24 mouse cellular contexts compared by ENCODE assay signal in genomic region chr16:96474185-96474584, GRCm38 (mm10). TPM values are rescaled to one million over a fixed set of nuclear protein-coding genes. Genes with fewer than 3 reads are reported as not detected.
A peak's percentile ranks its signal among the peaks of the same experiment; 100 is the strongest.
DNase-seq lines count a peak whose midpoint lies in the region; ATAC-seq and TF ChIP-seq lines count a peak whose summit lies in the region.
"Had no signal": no experiment of that assay in that cellular context is flagged by ENCODE, and none has a peak within 500 bp of the region (broad histone marks: within the 10 kb centered on the region; RNA-seq: fewer than 3 reads in every experiment).

No protein-coding gene starts in this region.

- ATAC-seq in forebrain, embryonic 15.5 days (replicated peaks): peak; percentile 38; the same call in 1 of the 2 replicates
- no peak for ATAC-seq in forebrain, embryonic 11.5 days (replicated peaks; ENCODE audit: low FRiP score)
- peak; percentile 27; the same call in 1 of the 2 replicates for ATAC-seq in forebrain, postnatal 0 days
- ATAC-seq in forebrain, embryonic 12.5 days (ENCODE audit: low FRiP score): no peak
- no peak for ATAC-seq in midbrain, embryonic 11.5 days (ENCODE audit: low FRiP score)
- ATAC-seq in midbrain, embryonic 13.5 days: no peak

- no peaks in the 10 kb centered on the region for H3K9me3 ChIP-seq in forebrain, embryonic 15.5 days
- H3K9me3 ChIP-seq in forebrain, embryonic 11.5 days (ENCODE audit: control insufficient read depth, low read length): no peaks in the 10 kb centered on the region
- 0 out of 2 replicates have a peak, but pooled peaks cover 6% of the 10 kb centered on the region for H3K9me3 ChIP-seq in forebrain, postnatal 0 days (ENCODE audit: low read length)
- H3K9me3 ChIP-seq in forebrain, embryonic 12.5 days: no peaks in the 10 kb centered on the region
- no peaks in the 10 kb centered on the region for H3K9me3 ChIP-seq in midbrain, embryonic 11.5 days (ENCODE audit: control insufficient read depth, low read length)
- peaks cover 3% of the 10 kb centered on the region; the same call in 1 of the 2 replicates for H3K9me3 ChIP-seq in midbrain, embryonic 13.5 days
- H3K9me3 ChIP-seq: embryonic facial prominence, embryonic 13.5 days; embryonic facial prominence, embryonic 15.5 days had no signal

- 0 out of 2 replicates have a peak overlapping the region, but pooled peaks have one; percentile 11 for H3K27ac ChIP-seq in forebrain, embryonic 15.5 days (replicated peaks)
- no peak overlapping the region for H3K27ac ChIP-seq in forebrain, embryonic 11.5 days (ENCODE audit: low read depth, low read length)
- H3K27ac ChIP-seq in forebrain, postnatal 0 days (ENCODE audit: low read depth, low read length): no peak overlapping the region
- no peak overlapping the region for H3K27ac ChIP-seq in forebrain, embryonic 12.5 days
- no peak overlapping the region for H3K27ac ChIP-seq in midbrain, embryonic 11.5 days (ENCODE audit: low read depth, low read length)
- no peak overlapping the region for H3K27ac ChIP-seq in midbrain, embryonic 13.5 days
- H3K27ac ChIP-seq: embryonic facial prominence, embryonic 13.5 days; embryonic facial prominence, embryonic 15.5 days had no signal

- peaks cover 25% of the 10 kb centered on the region for H3K4me1 ChIP-seq in forebrain, embryonic 15.5 days
- no peaks in the 10 kb centered on the region for H3K4me1 ChIP-seq in forebrain, embryonic 11.5 days (replicated peaks; ENCODE audit: control insufficient read depth, insufficient read depth, low read length)
- peaks cover 5% of the 10 kb centered on the region for H3K4me1 ChIP-seq in forebrain, postnatal 0 days (ENCODE audit: insufficient read depth)
- peaks cover 5% of the 10 kb centered on the region for H3K4me1 ChIP-seq in forebrain, embryonic 12.5 days
- no peaks in the 10 kb centered on the region for H3K4me1 ChIP-seq in midbrain, embryonic 11.5 days (ENCODE audit: control insufficient read depth, insufficient read depth, low read length)
- peaks cover 13% of the 10 kb centered on the region for H3K4me1 ChIP-seq in midbrain, embryonic 13.5 days (replicated peaks)

- 0 out of 2 replicates have a peak, but pooled peaks cover 2% of the 10 kb centered on the region for H3K27me3 ChIP-seq in forebrain, embryonic 15.5 days
- no peaks in the 10 kb centered on the region for H3K27me3 ChIP-seq in forebrain, embryonic 11.5 days (ENCODE audit: control insufficient read depth, insufficient read depth, low read length)
- H3K27me3 ChIP-seq in forebrain, postnatal 0 days (ENCODE audit: insufficient read depth, low read length): no peaks in the 10 kb centered on the region
- H3K27me3 ChIP-seq in forebrain, embryonic 12.5 days: no peaks in the 10 kb centered on the region
- H3K27me3 ChIP-seq in midbrain, embryonic 11.5 days (ENCODE audit: control insufficient read depth, insufficient read depth, low read length): no peaks in the 10 kb centered on the region
- H3K27me3 ChIP-seq in midbrain, embryonic 13.5 days: no peaks in the 10 kb centered on the region
- H3K27me3 ChIP-seq: embryonic facial prominence, embryonic 13.5 days; embryonic facial prominence, embryonic 15.5 days had no signal

- H3K36me3 ChIP-seq in forebrain, embryonic 15.5 days: no peaks in the 10 kb centered on the region
- H3K36me3 ChIP-seq in forebrain, embryonic 11.5 days (ENCODE audit: control insufficient read depth, insufficient read depth, low read length): no peaks in the 10 kb centered on the region
- no peaks in the 10 kb centered on the region for H3K36me3 ChIP-seq in forebrain, postnatal 0 days (ENCODE audit: insufficient read depth)
- no peaks in the 10 kb centered on the region for H3K36me3 ChIP-seq in forebrain, embryonic 12.5 days (replicated peaks)
- H3K36me3 ChIP-seq in midbrain, embryonic 11.5 days (ENCODE audit: control insufficient read depth, insufficient read depth, low read length): no peaks in the 10 kb centered on the region
- no peaks in the 10 kb centered on the region for H3K36me3 ChIP-seq in midbrain, embryonic 13.5 days
- H3K36me3 ChIP-seq: embryonic facial prominence, embryonic 13.5 days; embryonic facial prominence, embryonic 15.5 days had no signal

- H3K4me2 ChIP-seq in forebrain, embryonic 15.5 days (replicated peaks): no peak overlapping the region
- H3K4me2 ChIP-seq in forebrain, embryonic 11.5 days (ENCODE audit: low read depth, low read length, severe bottlenecking): no peak overlapping the region
- H3K4me2 ChIP-seq in forebrain, postnatal 0 days (ENCODE audit: low read depth): no peak overlapping the region
- H3K4me2 ChIP-seq in forebrain, embryonic 12.5 days: no peak overlapping the region
- H3K4me2 ChIP-seq in midbrain, embryonic 11.5 days: no peak overlapping the region
- no peak overlapping the region for H3K4me2 ChIP-seq in midbrain, embryonic 13.5 days (replicated peaks)
- H3K4me2 ChIP-seq: embryonic facial prominence, embryonic 13.5 days; embryonic facial prominence, embryonic 15.5 days had no signal

- no peak overlapping the region for H3K4me3 ChIP-seq in forebrain, embryonic 15.5 days
- H3K4me3 ChIP-seq in forebrain, embryonic 11.5 days (ENCODE audit: low read depth, low read length): no peak overlapping the region
- H3K4me3 ChIP-seq in forebrain, postnatal 0 days (ENCODE audit: low read depth, low read length): no peak overlapping the region
- no peak overlapping the region for H3K4me3 ChIP-seq in forebrain, embryonic 12.5 days (replicated peaks)
- H3K4me3 ChIP-seq in midbrain, embryonic 11.5 days (ENCODE audit: low read depth, low read length): no peak overlapping the region
- no peak overlapping the region for H3K4me3 ChIP-seq in midbrain, embryonic 13.5 days (replicated peaks)
- H3K4me3 ChIP-seq: embryonic facial prominence, embryonic 13.5 days; embryonic facial prominence, embryonic 15.5 days; erythroblast, embryonic 14.5 days had no signal

- WGBS in forebrain, embryonic 15.5 days: 50% methylated on average over 3 of the region's 3 CpGs
- WGBS in forebrain, embryonic 11.5 days: 82% methylated on average over 3 of the region's 3 CpGs
- 39% methylated on average over 3 of the region's 3 CpGs for WGBS in forebrain, postnatal 0 days
- WGBS in forebrain, embryonic 12.5 days: 63% methylated on average over 3 of the region's 3 CpGs
- WGBS in midbrain, embryonic 11.5 days: 86% methylated on average over 3 of the region's 3 CpGs
- WGBS in midbrain, embryonic 13.5 days: 75% methylated on average over 3 of the region's 3 CpGs

- no peak for TF ChIP-seq CTCF in forebrain, postnatal 0 days (IDR thresholded peaks at IDR 0.05; ENCODE audit: low read depth)

- DNase-seq in forebrain, embryonic 11.5 days (ENCODE audit: low spot score): no peak
- DNase-seq in forebrain, postnatal 0 days: no peak
- DNase-seq in midbrain, embryonic 11.5 days (ENCODE audit: low spot score, missing footprints): peak; percentile 72
- DNase-seq: adrenal gland, adult 2 months; adrenal gland, postnatal 10 days; adrenal gland, postnatal 25 days; cerebellum, adult 11 months; cerebellum, adult 18-20 months; cerebellum, adult 8-10 months; cerebellum, adult 9-11 months; cerebellum, postnatal 14 days; cerebellum, postnatal 36 days; embryo, embryonic 11 days had no signal

- H3K9ac ChIP-seq in forebrain, embryonic 15.5 days (replicated peaks): no peak overlapping the region
- no peak overlapping the region for H3K9ac ChIP-seq in forebrain, embryonic 11.5 days (ENCODE audit: low read length)
- H3K9ac ChIP-seq in forebrain, postnatal 0 days: no peak overlapping the region
- no peak overlapping the region for H3K9ac ChIP-seq in forebrain, embryonic 12.5 days
- no peak overlapping the region for H3K9ac ChIP-seq in midbrain, embryonic 11.5 days (ENCODE audit: low read length)
- H3K9ac ChIP-seq in midbrain, embryonic 13.5 days (replicated peaks): no peak overlapping the region
- H3K9ac ChIP-seq: embryonic facial prominence, embryonic 13.5 days; embryonic facial prominence, embryonic 15.5 days had no signal

RNA-seq across cellular contexts. Expression of gene Pcp4, which starts 6.8 kb away (rescaled TPM):
- polyA plus RNA-seq in forebrain, embryonic 15.5 days (2015; fragmentation: Nextera tagmentation; extraction: Ambion mirVana): 141 and 169 TPM in 2 replicates
- polyA plus RNA-seq in forebrain, embryonic 11.5 days (2014; fragmentation: Nextera tagmentation; extraction: Ambion mirVana): 7.5 and 9.4 TPM in 2 replicates
- total RNA-seq in forebrain, postnatal 0 days (2014; rRNA removed): 159 and 179 TPM in 2 replicates
- 348 and 400 TPM in 2 replicates for polyA plus RNA-seq in forebrain, postnatal 0 days (2015; fragmentation: Nextera tagmentation; extraction: Ambion mirVana)
- 34.1 and 35.9 TPM in 2 replicates for polyA plus RNA-seq in forebrain, embryonic 12.5 days (2016; fragmentation: Nextera tagmentation; extraction: Ambion mirVana)
- 3.1 and 4.0 TPM in 2 replicates for polyA plus RNA-seq in midbrain, embryonic 11.5 days (2014; fragmentation: Nextera tagmentation; extraction: Ambion mirVana)
- 177 and 218 TPM in 2 replicates for polyA plus RNA-seq in midbrain, embryonic 13.5 days (2015; fragmentation: Nextera tagmentation; extraction: Ambion mirVana)
- total RNA-seq: common myeloid progenitor, adult 5-6 weeks; ES-E14; MEL had no signal
- polyA plus RNA-seq: adrenal gland, adult 2 months; erythroblast, embryonic 14.5 days had no signal

RNA-seq across cellular contexts. Expression of gene Itgb2l, which starts 30.8 kb away (rescaled TPM):
- polyA plus RNA-seq in forebrain, embryonic 15.5 days (2015; fragmentation: Nextera tagmentation; extraction: Ambion mirVana): not detected in 2 replicates
- polyA plus RNA-seq in forebrain, embryonic 11.5 days (2014; fragmentation: Nextera tagmentation; extraction: Ambion mirVana): not detected in 2 replicates
- total RNA-seq in forebrain, postnatal 0 days (2014; rRNA removed): 0.23 TPM in 1 of 2 replicates, not detected in the other
- 0.08 and 0.16 TPM in 2 replicates for polyA plus RNA-seq in forebrain, postnatal 0 days (2015; fragmentation: Nextera tagmentation; extraction: Ambion mirVana)
- not detected in 2 replicates for polyA plus RNA-seq in forebrain, embryonic 12.5 days (2016; fragmentation: Nextera tagmentation; extraction: Ambion mirVana)
- polyA plus RNA-seq in midbrain, embryonic 11.5 days (2014; fragmentation: Nextera tagmentation; extraction: Ambion mirVana): not detected in 2 replicates
- 0.12 TPM in 1 of 2 replicates, not detected in the other for polyA plus RNA-seq in midbrain, embryonic 13.5 days (2015; fragmentation: Nextera tagmentation; extraction: Ambion mirVana)
- total RNA-seq: adrenal gland, adult 2 months; adrenal gland, postnatal 25 days; ES-E14; MEL had no signal
- polyA plus RNA-seq: adrenal gland, adult 2 months; embryonic facial prominence, embryonic 11.5 days; embryonic facial prominence, embryonic 13.5 days; erythroblast, embryonic 14.5 days; frontal cortex, adult 2 months had no signal

Comparison
In these comparisons a context has a peak if more than half of its experiments do, and no peak if none do; other contexts are left out.
1. ATAC-seq: peak in forebrain, embryonic 15.5 days (single experiment) and forebrain, postnatal 0 days (single experiment); none in forebrain, embryonic 11.5 days (single experiment), forebrain, embryonic 12.5 days (single experiment), midbrain, embryonic 11.5 days (single experiment) and midbrain, embryonic 13.5 days (single experiment).